Mouse (Mus musculus) liver, postnatal 0 days (tissue): ENCODE measurements around the gene Gpc5.

ENCODE experiments used
- CTCF ChIP-seq: sonication (generic); IDR thresholded peaks from 2 replicates; pipeline ENCODE4 v1.5.1; 2016; ENCODE audit warnings: antibody characterized with exemption, low read depth
- EP300 ChIP-seq: IDR thresholded peaks from 2 replicates; pipeline ENCODE4 v1.6.1; 2016; ENCODE audit warnings: antibody characterized with exemption, low read depth, mild to moderate bottlenecking

- TF ChIP-seq CTCF (no peak), EP300 (no peak)
Measured at GRCm38 (mm10) chr14:115156597-115156996, 64.6 kb downstream of the Gpc5 start.
